Comparison of ENCODE assay signal across 1 mouse cellular context in the genomic region with DNA sequence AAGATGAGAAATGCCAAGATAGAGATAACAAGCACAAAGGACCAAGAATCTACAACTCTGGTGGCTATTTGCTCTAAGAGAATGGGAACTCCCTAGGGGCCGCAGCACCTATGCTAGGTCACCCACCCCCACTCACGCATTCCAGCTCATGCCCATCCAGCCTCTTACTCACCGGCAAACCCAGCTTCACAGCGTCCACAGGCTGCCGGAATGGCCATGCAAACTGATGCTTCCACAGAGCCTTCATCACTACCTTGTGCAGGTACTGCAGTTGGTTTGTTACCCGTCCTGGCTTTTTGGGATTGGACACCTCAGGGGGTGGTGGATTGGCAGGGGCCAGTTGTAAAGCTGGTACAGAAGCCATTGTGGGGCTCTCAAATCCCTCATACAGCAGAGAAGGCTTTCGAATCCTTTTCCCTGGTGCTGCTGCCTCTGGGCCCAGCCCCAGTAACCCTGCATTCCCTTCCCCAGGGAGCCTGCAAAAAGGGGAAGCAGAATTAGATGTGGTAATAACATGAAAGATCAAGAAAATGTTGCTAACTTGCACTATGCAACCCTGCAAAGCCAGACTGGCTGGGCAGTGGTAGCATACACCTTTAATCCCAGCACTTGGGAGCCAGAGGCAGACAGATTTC.
TF ChIP-seq lines count a peak whose summit lies in the region.

No protein-coding gene starts in this region.

TF ChIP-seq in CH12.LX, 34 proteins besides CTCF, POLR2A, EP300 and RAD21:
- TF ChIP-seq E2F4 (IDR thresholded peaks at IDR 0.05; ENCODE audit: insufficient replicate concordance, low read depth, low read length) = no peak
- TF ChIP-seq JUND (conservative IDR thresholded peaks at IDR 0.05; ENCODE audit: low read depth, low read length) = no peak
- no peak for TF ChIP-seq ELF1 (IDR thresholded peaks at IDR 0.05; ENCODE audit: low read depth, low read length)
- TF ChIP-seq MAX (IDR thresholded peaks at IDR 0.05; ENCODE audit: low read length) = no peak
